Mouse (Mus musculus) hindbrain, embryonic 12.5 days (tissue): ENCODE results near the gene Cntn3. TPM values are rescaled to one million over a fixed set of nuclear protein-coding genes. Genes with fewer than 3 reads are reported as not detected.
"Not testable (repeated sequence)": the region's sequence is repeated elsewhere in the genome, so short reads cannot be mapped to it uniquely, and the experiment has no call there.

Source experiments
- ATAC-seq: fragments of 200-750 bp; cut with Nextera tagmentation; 2 replicates; pipeline ENCODE4 v1.8.0; 2017; ENCODE audit warnings: moderate TSS enrichment; ENCODE audit not compliant: low FRiP score
- H3K27ac ChIP-seq: fragments of 300-500 bp; sonication (generic); 2 replicates; pipeline ENCODE4 v1.5.1; 2016; ENCODE audit warnings: mild to moderate bottlenecking
- H3K27me3 ChIP-seq: fragments of 300-500 bp; sonication (generic); 2 replicates; pipeline ENCODE4 v1.6.1; 2016; ENCODE audit warnings: mild to moderate bottlenecking
- H3K36me3 ChIP-seq: fragments of 300-500 bp; sonication (generic); 2 replicates; pipeline ENCODE4 v1.6.1; 2016; ENCODE audit warnings: mild to moderate bottlenecking
- H3K4me1 ChIP-seq: fragments of 300-500 bp; sonication (generic); 2 replicates; pipeline ENCODE4 v1.6.1; 2016
- H3K4me2 ChIP-seq: fragments of 300-500 bp; sonication (generic); replicated peaks from 2 replicates; pipeline ENCODE4 v1.6.1; 2016; ENCODE audit warnings: mild to moderate bottlenecking
- H3K4me3 ChIP-seq: fragments of 300-500 bp; sonication (generic); 2 replicates; pipeline ENCODE4 v1.5.1; 2016; ENCODE audit warnings: mild to moderate bottlenecking
- H3K9ac ChIP-seq: fragments of 300-500 bp; sonication (generic); 2 replicates; pipeline ENCODE4 v1.6.1; 2016; ENCODE audit warnings: mild to moderate bottlenecking, moderate library complexity
- H3K9me3 ChIP-seq: fragments of 300-500 bp; sonication (generic); replicated peaks from 2 replicates; pipeline ENCODE4 v1.6.1; 2016; ENCODE audit warnings: mild to moderate bottlenecking
- WGBS: fragments of 180-500 bp; shearing (Covaris S2); methylation state at CpG from one replicate; pipeline ENCODE4 v1.1.7; 2016; 5-methylcytosine and 5-hydroxymethylcytosine counted together
- polyA plus RNA-seq: library from polyadenylated mRNA; unstranded; fragments of >200 nt; fragmentation: Nextera tagmentation; extraction: Ambion mirVana; gene quantifications from 2 replicates; pipeline ENCODE4 v1.2.1, GENCODE M21; 2016

Cntn3 gene
- 2.3 and 2.8 TPM in 2 replicates for polyA plus RNA-seq

DNA sequence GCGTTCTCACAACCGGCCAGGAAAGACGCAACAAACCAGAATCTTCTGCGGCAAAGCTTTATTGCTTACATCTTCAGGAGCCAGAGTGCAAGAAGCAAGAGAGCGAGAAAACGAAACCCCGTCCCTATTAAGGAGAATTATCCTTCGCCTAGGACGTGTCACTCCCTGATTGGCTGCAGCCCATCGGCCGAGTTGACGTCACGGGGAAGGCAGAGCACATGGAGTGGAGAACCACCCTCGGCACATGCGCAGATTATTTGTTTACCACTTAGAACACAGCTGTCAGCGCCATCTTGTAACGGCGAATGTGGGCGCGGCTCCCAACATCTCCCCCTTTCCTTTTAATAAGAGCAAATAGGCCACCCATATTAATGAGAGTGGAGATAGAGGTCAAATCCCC, at the start of gene Cntn3:
Cntn3 (minus strand) TSS at position 101 of the 400 bp plus-strand sequence.
- 96% methylated on average over 5 of the region's 20 CpGs for WGBS
- H3K4me2 ChIP-seq, H3K27ac ChIP-seq, H3K4me1 ChIP-seq, ATAC-seq, H3K36me3 ChIP-seq, H3K4me3 ChIP-seq, H3K9ac ChIP-seq, H3K9me3 ChIP-seq, H3K27me3 ChIP-seq: not testable (repeated sequence)

DNA sequence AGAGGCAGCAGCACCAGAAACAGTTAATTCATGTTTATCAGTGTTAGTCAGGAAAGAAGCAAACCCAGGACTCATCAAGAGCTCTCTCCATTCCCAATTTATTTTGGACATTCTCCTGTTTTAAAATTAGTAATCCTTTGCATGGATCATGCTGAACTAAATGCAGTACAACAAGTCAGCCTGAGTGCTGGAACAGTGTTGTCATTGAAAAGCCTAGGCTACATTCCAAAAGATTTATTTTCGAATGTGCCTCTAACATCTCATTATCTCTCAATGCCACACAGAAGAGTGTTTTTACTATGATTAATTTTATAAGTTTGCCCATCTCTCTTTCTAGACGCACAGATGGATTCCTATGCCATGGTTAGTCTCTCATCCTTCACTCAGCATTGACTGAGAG, 27.9 kb upstream of the Cntn3 start:
- no peak overlapping the region for H3K4me2 ChIP-seq
- H3K27me3 ChIP-seq: no peaks in the 10 kb centered on the region
- H3K4me1 ChIP-seq: no peaks in the 10 kb centered on the region
- H3K36me3 ChIP-seq: no peaks in the 10 kb centered on the region
- H3K27ac ChIP-seq: no peak overlapping the region
- 62% methylated on average over 2 of the region's 2 CpGs for WGBS
- H3K9me3 ChIP-seq: no peaks in the 10 kb centered on the region
- no peak for ATAC-seq
- no peak overlapping the region for H3K9ac ChIP-seq
- H3K4me3 ChIP-seq: no peak overlapping the region

DNA sequence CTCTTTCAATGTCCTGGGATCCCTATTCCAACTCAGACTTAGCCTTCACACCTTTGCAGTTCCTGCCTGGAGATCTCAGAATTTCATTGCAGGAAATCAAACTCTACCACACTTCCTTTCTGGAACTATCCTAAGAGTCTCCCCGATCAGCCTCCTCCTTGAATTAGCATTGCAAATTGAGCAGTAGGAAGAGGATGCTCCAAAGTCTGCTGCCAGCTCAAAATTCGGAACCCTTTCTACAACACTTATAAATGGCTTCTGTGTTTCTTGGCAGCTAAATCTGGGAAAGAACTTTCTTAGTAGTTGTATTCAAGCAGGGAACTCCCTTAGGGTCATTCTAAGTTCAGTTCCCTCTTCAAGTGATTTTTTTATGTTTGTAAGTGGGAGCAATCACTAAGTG, 24.9 kb upstream of the Cntn3 start:
- Histone ChIP-seq H3K27ac (no peak overlapping the region), H3K9ac (no peak overlapping the region), H3K27me3 (no peaks in the 10 kb centered on the region), H3K36me3 (no peaks in the 10 kb centered on the region), H3K4me1 (no peaks in the 10 kb centered on the region), H3K9me3 (no peaks in the 10 kb centered on the region), H3K4me2 (no peak overlapping the region), H3K4me3 (no peak overlapping the region)
- 68% methylated on average over 2 of the region's 2 CpGs for WGBS
- no peak for ATAC-seq

DNA sequence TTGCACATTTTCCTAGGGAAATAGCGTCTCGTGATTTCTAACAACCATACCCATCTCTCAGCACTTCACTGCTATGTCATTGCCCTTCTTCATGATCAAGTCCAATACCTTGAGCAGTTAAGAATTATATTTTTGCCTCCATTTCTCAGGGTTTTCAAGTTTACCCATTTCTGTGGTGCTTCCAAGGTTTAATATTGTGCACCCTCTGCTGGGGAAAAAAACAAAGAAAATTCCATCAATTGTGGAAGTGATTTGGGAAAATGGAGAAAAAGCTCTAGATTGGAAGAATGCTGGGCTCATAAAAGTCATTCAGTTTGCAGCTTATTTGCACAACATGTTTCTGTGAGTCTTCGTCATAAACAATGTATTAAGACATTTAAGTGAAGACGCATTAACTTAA, 17.2 kb upstream of the Cntn3 start:
- Histone ChIP-seq H3K36me3 (no peaks in the 10 kb centered on the region), H3K4me1 (no peaks in the 10 kb centered on the region), H3K27ac (no peak overlapping the region), H3K9ac (no peak overlapping the region), H3K9me3 (no peaks in the 10 kb centered on the region), H3K4me2 (no peak overlapping the region), H3K4me3 (no peak overlapping the region), H3K27me3 (no peaks in the 10 kb centered on the region)
- no peak for ATAC-seq
- WGBS: 95% methylated on average over 4 of the region's 4 CpGs

DNA sequence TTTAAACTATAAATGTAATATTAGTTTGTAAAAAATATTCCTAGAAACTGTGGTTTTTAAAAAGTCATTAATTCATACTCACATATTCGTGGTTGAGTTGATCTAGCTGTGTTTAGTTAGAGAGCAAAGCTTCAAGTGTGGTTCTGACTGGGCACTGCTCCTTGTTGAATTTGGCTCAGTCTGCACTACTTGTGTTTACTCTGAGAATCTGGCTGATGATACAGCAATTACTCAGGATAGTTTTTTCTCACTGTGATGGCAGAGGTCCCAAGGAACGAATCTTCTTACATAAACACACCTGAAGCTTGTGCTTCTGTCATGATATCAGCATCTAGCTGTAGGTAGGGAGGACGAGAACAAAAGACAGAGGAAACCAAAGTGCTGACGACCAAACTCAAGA, 16.4 kb upstream of the Cntn3 start:
- 73% methylated on average over 4 of the region's 4 CpGs for WGBS
- Histone ChIP-seq H3K27ac (no peak overlapping the region), H3K4me2 (no peak overlapping the region)

DNA sequence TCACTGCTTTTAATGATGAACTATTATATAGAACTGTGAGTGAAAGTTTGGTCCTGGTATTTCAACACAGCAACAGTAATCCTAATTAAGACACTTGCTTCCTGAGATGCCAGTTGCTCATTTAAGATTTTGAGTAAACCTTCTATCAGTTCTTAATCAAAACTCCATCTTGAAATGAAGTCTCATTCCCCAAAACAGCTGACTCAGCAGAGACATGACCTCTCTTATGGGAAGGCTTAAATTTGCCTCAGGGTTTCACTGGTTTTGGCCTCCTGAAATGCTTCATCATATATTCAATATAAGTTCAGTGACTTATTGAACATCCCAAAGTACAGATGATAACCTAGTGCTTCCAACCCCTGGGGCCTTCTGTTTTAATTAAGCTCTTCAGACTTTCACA, 13.2 kb upstream of the Cntn3 start:
- Histone ChIP-seq H3K9ac (no peak overlapping the region), H3K4me3 (no peak overlapping the region), H3K4me2 (no peak overlapping the region), H3K36me3 (no peaks in the 10 kb centered on the region), H3K27ac (no peak overlapping the region), H3K9me3 (no peaks in the 10 kb centered on the region), H3K4me1 (no peaks in the 10 kb centered on the region), H3K27me3 (no peaks in the 10 kb centered on the region)
- no peak for ATAC-seq

More for the DNA sequence above, 16.4 kb upstream of the Cntn3 start:
- Histone ChIP-seq H3K27me3 (no peaks in the 10 kb centered on the region), H3K9me3 (no peaks in the 10 kb centered on the region), H3K4me1 (no peaks in the 10 kb centered on the region), H3K36me3 (no peaks in the 10 kb centered on the region), H3K4me3 (no peak overlapping the region), H3K9ac (no peak overlapping the region)
- ATAC-seq: no peak

DNA sequence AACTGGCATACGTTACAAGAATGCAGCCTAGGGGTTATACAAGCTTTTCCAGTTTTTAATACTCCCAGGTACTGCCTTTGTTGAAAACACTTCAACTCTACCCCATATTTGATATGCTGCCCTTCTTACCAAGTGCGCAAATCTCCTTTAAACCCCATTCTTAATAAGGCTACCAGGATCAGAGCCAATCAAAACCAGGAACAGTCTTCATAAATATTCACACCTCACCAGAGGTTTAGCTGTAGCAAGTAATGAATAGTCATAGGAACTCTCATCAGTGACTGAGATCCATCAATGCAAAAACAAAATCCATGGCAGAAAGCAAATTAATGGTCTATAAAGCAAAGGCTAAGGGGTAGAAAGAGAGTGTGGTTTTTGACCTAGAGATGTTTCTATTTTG, 10.7 kb upstream of the Cntn3 start:
- H3K27me3 ChIP-seq: no peaks in the 10 kb centered on the region
- H3K4me3 ChIP-seq: no peak overlapping the region
- no peaks in the 10 kb centered on the region for H3K4me1 ChIP-seq
- no peaks in the 10 kb centered on the region for H3K9me3 ChIP-seq
- no peak overlapping the region for H3K9ac ChIP-seq
- H3K36me3 ChIP-seq: no peaks in the 10 kb centered on the region
- no peak for ATAC-seq
- no peak overlapping the region for H3K4me2 ChIP-seq
- WGBS: 84% methylated on average over 2 of the region's 2 CpGs
- H3K27ac ChIP-seq: no peak overlapping the region

DNA sequence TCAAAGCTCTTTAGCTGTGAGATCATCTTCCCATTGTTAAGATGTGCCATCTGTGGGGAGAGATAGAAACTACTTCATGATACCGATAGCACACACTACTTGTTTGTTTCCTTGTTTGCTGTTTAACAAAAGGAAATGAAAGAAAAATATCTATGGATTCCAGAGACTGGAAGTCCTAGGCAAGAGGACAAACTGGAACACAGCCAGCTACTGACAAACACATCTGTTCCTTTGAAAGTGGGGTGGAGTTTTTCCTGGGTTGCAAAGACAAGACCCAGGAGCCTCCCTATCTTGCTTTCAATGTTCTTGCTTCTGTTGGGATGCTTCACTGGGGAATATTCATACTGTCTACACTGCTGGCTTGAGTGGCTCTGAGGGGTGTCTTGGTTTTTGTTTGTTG, 5.4 kb downstream of the Cntn3 start:
- Histone ChIP-seq H3K4me3 (no peak overlapping the region), H3K27me3 (peaks cover 6% of the 10 kb centered on the region; the same call in 1 of the 2 replicates), H3K9ac (no peak overlapping the region), H3K9me3 (no peaks in the 10 kb centered on the region), H3K4me1 (peaks cover 8% of the 10 kb centered on the region; the same call in 1 of the 2 replicates), H3K4me2 (no peak overlapping the region), H3K36me3 (no peaks in the 10 kb centered on the region), H3K27ac (no peak overlapping the region)
- ATAC-seq: no peak
- WGBS: 91% methylated on average over 1 of the region's 1 CpGs

DNA sequence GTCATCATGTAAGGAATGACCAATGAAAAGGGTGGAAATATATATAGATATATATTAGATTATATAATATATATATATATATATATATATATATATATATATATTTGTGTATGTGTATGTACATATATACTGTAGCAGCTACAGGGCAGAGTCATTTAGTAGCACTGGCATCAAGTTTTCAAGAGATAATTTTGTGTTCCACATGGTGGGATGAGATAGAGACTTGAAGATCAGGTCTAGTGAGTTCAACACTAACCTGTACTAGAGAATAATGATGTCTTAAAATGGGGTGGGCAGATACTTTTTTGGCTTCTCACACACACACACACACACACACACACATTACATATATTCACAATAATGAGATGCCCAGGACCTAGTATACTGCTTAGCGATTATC, 7.7 kb downstream of the Cntn3 start:
- no peak for ATAC-seq
- no peak overlapping the region for H3K4me2 ChIP-seq
- WGBS: 97% methylated on average over 1 of the region's 1 CpGs

DNA sequence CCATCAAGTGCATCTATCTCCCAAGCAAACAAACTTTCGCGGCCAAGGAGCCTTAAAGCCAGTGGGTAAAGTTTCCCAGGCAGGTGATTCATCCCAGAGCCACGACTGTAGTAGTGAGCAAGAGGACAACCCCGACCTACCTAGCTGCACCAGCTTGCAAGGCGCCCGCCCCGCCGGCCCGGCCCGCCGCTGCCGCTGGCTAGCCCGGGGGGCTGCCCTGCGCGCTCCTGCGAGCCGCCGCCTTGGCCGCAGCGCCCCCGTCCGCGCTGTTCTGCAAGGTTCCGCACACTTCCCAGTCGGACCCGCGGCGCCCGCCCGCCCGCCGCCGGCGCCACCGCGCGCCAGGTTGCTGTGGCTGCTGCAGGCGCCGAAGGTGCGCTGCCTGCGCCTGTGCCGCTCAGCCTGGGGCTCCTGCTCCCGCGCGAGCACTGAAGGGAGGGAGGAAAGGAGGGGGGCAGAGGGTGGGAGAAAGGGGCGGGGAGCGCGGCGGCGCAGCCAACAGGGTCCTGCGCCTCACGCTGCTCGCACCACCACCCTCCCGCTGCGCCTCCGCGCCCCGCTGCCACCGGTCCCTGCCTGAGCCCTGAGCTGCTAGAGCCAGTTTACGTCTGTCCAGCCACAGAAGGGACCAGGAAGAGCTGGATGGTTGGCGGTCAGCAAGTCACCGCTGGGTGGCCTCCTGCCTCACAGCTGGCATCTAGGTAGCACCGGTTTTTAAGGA, 8.7 kb downstream of the Cntn3 start:
- Histone ChIP-seq H3K9me3 (no peaks in the 10 kb centered on the region), H3K4me3 (peak overlapping the region; percentile 57), H3K4me2 (peak overlapping the region; percentile 82), H3K9ac (peak overlapping the region; percentile 61), H3K4me1 (peaks cover 8% of the 10 kb centered on the region; the same call in 1 of the 2 replicates), H3K36me3 (no peaks in the 10 kb centered on the region), H3K27me3 (peaks cover 7% of the 10 kb centered on the region; the same call in 1 of the 2 replicates), H3K27ac (peak overlapping the region; percentile 48; the same call in 1 of the 2 replicates)
- peak; percentile 98 for ATAC-seq
- WGBS: under 1% methylated on average over 51 of the region's 63 CpGs

More for the DNA sequence above, 7.7 kb downstream of the Cntn3 start:
- no peak overlapping the region for H3K27ac ChIP-seq
- H3K4me3 ChIP-seq: no peak overlapping the region
- peaks cover 7% of the 10 kb centered on the region; the same call in 1 of the 2 replicates for H3K27me3 ChIP-seq
- H3K4me1 ChIP-seq: peaks cover 8% of the 10 kb centered on the region; the same call in 1 of the 2 replicates
- no peak overlapping the region for H3K9ac ChIP-seq
- H3K36me3 ChIP-seq: no peaks in the 10 kb centered on the region
- H3K9me3 ChIP-seq: no peaks in the 10 kb centered on the region

DNA sequence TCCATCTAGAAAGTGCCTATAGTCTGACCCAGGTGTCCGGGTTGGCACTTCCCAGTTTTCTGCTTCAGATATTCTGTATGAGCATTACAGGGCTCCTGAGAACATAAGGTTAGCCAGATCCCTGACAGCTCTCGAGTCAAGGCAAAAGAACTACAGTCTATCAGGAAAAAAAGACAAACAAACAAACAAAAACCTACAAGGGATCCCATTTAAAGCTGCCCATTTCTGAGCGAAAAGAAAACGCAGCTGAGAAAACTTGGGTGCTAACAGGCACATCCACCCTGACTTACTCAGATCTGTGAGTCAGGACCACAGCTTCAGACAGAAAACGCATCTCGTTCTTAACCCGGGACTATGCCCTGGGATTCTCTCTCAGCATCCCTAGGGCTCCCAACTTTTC, 9.5 kb downstream of the Cntn3 start:
- Histone ChIP-seq H3K4me2 (peak overlapping the region; percentile 82), H3K9me3 (no peaks in the 10 kb centered on the region), H3K9ac (peak overlapping the region; percentile 61; the same call in 1 of the 2 replicates), H3K27me3 (peaks cover 7% of the 10 kb centered on the region; the same call in 1 of the 2 replicates), H3K4me1 (peaks cover 8% of the 10 kb centered on the region; the same call in 1 of the 2 replicates), H3K4me3 (peak overlapping the region; percentile 57), H3K36me3 (no peaks in the 10 kb centered on the region), H3K27ac (no peak overlapping the region)
- no peak for ATAC-seq
- WGBS: 9% methylated on average over 7 of the region's 7 CpGs

DNA sequence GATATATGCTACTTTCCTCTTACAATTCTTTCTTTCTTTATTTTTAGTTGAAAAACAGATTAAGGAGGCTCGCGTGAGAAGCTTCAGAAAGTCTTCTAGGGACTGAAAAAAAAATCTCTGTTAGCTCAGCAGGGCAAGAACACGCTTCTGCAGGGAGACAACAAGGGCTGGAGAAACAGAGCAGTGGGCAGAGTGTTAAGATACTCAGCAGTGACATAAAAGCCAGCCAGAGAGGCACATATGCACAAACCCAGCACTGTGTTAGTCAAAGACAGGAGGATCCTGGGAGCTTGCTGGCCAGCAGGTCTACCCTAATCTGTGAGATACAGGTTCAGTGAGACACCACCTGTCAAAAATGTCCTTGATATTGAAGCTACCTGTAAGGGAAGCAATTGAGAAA, 15.4 kb downstream of the Cntn3 start:
- no peak for ATAC-seq
- Histone ChIP-seq H3K27ac (no peak overlapping the region), H3K4me1 (no peaks in the 10 kb centered on the region), H3K27me3 (peaks cover 1% of the 10 kb centered on the region; the same call in 1 of the 2 replicates), H3K9ac (no peak overlapping the region), H3K4me2 (no peak overlapping the region), H3K4me3 (no peak overlapping the region), H3K9me3 (no peaks in the 10 kb centered on the region), H3K36me3 (no peaks in the 10 kb centered on the region)
- WGBS: 87% methylated on average over 3 of the region's 3 CpGs

DNA sequence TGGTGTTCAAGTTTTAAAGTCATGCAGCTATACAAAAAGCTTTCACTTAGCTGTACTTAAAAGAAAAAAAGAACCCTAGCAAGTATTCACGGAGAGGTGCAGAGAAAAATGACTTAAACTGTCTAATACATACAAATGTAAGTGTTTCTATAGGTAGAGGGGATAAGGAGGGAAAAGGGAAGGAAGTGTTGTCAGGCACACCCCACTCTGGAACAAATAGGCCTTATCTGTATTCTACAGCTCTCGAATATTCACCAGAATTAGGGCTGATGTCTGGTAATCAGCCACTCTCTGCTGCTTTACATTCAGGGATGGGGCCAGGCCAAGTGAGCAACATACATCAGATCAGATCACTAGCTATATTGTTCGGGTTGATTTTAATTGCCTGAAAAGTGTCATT, 16.4 kb downstream of the Cntn3 start:
- H3K27me3 ChIP-seq: no peaks in the 10 kb centered on the region
- H3K4me3 ChIP-seq: no peak overlapping the region
- no peak overlapping the region for H3K9ac ChIP-seq
- ATAC-seq: no peak
- no peak overlapping the region for H3K27ac ChIP-seq
- H3K9me3 ChIP-seq: no peaks in the 10 kb centered on the region
- H3K4me1 ChIP-seq: no peaks in the 10 kb centered on the region
- 81% methylated on average over 3 of the region's 3 CpGs for WGBS
- H3K36me3 ChIP-seq: no peaks in the 10 kb centered on the region
- no peak overlapping the region for H3K4me2 ChIP-seq
